Mouse (Mus musculus): ENCODE data around the gene Nfkb2.

- TF ChIP-seq CTCF (IDR thresholded peaks at IDR 0.05; ENCODE audit: low read depth) (no peak), EP300 (IDR thresholded peaks at IDR 0.05; ENCODE audit: low read depth) (no peak)
Observed at GRCm38 (mm10) chr19:46305432-46306267, 1.5 kb downstream of the Nfkb2 start.

All from heart, postnatal 0 days (tissue).